Mouse (Mus musculus) T-helper 2 cell (primary cell): ENCODE data around the gene Cfap58.

Experiments
- in situ Hi-C: fragments of 300-600 bp; cut with MboI, MseI; formaldehyde crosslinking; loops from one replicate; pipeline ENCODE4 v1.15.1; 2025; ENCODE audit warnings: high pct_unique_total_duplicates

Cfap58 gene

DNA sequence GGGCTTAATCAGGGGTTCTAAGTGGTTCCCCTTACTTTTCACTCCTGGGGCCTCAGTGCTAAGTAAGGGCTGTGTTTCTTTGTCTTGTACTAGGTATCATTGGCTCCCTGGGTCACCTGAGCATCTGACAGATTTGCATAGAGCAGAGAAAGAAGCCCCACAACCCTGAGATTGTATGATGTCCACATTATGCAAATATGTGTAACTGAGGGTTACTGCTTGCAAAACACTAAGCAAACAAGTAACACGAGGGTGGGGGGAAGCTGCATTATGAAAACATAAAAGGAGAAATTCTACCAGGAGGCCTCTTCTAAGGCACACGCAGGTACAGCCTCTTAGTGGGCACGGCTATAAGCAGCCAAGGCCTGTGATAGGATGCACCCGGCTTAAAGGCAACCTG is 22.2 kb upstream of the Cfap58 start:
- in situ Hi-C loops, result loop anchor here (10.0 kb wide), 1 partner anchor 410 kb away; no protein-coding TSS in a partner anchor

DNA sequence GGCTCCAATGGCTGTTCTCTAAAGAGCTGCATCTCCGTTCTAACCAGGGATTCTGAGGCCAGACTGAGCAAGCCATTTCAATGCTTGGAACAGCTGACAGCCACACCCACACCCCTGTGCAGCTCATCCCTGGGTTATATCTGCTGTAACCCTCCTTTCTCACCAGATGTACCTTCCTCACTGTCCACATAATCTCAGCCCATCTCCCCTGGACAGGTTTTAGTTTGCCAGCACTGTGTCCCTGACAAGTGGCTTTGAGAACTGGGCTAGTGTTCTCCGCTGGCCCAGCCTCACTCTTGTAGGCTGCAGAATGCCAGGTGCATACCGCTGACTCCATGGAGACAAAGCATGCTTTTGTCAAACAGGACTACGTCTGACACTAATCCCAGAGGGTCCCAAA is 20.1 kb upstream of the Cfap58 start:
- in situ Hi-C loops, result loop anchor here (10.0 kb wide), 1 partner anchor 413 kb away; no protein-coding TSS in a partner anchor

DNA sequence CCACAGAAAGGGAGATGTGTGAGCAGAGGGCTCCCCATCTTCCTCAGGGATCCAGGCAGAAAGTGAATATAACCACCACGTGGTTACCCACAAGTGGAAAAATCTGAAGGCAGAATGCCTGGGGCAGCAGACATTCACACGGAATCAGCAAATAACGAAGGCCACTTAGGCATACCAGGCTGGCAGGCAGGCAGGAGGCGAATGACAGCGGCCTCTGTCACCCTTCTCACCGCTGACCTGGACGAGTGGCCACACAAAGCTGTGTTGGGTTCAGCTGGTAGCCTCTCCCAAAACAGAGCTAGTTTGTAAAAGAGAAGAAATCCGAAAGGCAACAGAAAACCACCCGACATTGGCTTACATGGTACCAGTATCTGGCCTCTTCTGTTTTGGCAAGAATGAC is 19.5 kb upstream of the Cfap58 start:
- in situ Hi-C loops, result loop anchor here (10.0 kb wide), 1 partner anchor 413 kb away; no protein-coding TSS in a partner anchor

DNA sequence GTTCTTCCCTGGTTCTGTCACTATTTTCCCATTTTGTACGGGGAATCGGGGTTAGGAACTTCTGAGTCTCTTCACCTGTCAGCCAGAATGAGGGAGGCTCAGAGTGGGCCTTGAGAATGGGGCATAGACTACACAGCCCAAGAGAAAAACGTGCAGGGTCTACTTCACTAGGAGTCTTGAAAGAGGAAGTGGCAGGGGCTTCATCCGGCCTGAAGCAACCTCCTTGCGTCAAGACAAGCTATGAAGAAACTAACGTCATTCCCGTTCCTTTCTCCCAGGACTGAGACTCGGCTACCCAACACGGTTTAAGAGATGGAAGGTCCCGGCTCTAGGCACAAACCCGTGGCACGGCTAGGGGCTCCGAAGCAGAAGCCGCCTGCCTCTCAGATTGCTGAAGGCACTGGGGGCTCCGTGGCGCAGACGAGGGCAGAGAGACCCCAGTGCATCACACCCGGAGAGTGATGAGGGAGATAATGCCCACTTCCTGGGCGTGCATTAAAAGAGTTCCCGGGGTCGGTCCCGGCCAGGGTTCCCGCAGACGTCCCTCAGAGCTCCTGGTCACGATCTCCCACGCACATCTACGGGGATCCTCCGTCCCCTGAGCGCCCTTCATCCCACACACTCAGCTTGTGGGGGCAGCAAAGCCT is 18.9 kb upstream of the Cfap58 start:
- in situ Hi-C loops, result loop anchor here (10.0 kb wide), 1 partner anchor 414 kb away; no protein-coding TSS in a partner anchor

DNA sequence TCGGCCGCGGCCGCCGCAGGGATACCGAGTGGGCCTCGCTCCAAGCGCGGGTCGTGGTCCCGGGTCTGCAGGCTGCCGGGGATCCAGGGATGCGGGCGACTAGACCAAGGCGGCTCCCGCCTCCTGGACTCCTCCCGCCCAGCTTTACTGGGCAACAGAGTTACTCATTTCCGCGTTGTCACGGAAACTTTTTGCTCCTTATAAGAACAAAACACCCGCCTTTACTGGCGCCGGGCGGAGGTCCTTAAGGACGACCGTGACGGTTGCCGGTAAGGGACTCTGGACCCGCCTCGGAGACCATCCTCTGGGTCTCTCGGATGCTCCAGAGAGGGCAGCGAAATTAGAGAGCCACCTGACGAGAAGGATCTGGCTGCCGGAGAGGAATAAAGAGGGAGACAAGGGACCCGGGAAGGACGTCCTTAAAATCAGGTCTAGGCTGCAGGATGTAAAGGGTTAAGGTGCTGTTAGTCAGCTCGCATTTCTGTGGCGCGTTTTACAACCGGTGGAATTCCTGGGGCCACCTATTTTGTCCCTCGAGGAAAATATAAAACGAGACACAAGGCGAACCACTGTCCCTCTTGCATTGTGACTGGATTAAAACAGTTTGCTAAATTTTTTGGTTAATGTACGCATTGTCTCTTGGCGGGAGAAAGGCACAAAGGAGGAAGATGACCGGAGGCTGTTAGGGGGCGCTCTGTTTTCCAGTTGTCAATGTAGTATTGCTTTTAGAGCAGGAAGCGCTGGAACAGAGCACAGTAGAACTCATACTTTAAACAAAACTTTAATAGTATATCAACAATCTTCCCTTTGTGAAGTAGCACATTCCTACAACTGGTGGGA is 18.1 kb upstream of the Cfap58 start, which contains the start of the genes Cfap43 and Itprip:
Cfap43 (minus strand) TSS at position 162 of the 840 bp plus-strand sequence.
Itprip (minus strand) TSS at position 174 of the 840 bp plus-strand sequence.
- in situ Hi-C loops, result loop anchor here (10.0 kb wide), 1 partner anchor 415 kb away; no protein-coding TSS in a partner anchor

DNA sequence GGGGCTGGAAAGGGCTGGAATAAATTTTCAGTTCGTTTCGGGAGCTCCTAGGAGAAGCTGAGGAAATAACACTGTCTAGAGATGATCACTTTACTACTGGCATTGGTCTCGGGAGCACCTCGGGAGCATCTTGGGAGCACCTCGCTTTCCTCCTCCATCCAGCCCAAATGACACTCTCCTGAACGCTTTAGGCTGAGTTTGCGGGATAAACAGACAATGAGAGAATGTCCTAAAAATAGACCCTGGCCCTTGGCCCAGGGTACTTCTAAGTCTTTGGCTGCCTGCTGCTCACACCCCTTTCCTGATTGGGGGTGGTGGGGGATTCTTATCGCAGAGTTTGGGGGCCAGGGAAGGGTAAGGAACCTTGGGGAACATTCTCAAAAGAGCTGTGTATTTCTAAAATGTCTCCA is 17.5 kb upstream of the Cfap58 start:
- in situ Hi-C loops, result loop anchor here (10.0 kb wide), 1 partner anchor 415 kb away; no protein-coding TSS in a partner anchor

DNA sequence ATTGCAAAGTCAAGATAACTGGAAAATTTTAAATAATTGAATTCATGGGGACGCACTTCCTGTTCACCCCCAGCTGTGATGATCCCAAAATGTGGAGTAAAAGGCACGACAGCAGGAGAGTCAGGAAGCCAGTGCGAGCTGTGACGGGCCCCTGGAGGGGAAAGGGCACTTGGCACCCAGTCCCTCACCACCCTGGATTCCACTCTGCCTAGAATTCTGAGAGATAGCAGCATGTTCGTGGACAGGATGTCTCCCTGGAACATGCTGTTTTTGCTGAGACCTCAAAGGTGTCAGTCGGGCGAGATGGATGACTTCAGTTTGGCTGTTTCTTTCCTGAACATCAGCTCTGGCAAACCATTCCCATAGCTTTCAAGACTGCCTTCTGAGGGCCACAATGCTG is 11.7 kb upstream of the Cfap58 start:
- in situ Hi-C loops, result loop anchor here (5.0 kb wide), 1 partner anchor 44 kb away; no protein-coding TSS in a partner anchor

DNA sequence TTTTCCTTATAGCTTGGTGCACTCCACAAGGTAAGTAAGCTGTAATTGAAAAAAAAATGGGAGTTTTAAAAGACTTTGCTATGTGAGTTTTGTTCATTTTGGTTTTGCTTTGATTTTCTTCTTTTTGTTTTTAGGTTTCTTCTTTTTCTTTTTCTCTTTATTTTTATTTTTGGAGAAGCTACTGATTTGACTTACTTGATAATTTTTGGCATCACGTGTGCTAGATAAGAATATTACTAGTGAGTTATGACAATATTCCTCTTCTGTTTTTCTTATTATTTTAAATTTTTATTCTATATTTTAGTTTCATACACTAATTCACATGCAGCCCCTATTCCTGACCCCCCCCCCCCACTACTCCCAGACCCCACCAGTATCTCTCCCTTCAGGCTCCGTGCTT is 10.4 kb upstream of the Cfap58 start:
- in situ Hi-C loops, result loop anchor here (5.0 kb wide), 1 partner anchor 45 kb away; no protein-coding TSS in a partner anchor

DNA sequence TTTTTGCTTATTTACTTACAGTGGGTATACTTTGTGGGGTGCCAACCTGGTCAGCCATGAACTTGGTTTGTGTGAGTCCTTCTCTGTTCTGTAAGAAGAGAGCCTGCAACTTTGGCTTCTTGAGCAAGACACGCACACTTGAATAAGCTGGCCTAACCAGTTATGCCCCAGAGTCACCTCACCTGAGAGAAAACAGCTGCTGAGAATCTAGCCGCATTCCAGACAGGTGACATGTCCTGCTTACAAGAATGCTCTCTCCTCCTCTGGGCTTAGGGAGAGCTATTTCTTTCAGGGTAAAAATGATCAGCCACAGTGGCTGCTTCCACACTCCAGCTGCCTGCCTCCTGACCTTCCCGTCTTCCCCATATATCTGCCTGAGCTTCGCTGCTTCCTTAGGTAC is 8.4 kb upstream of the Cfap58 start:
- in situ Hi-C loops, result loop anchor here (5.0 kb wide), 1 partner anchor 47 kb away; no protein-coding TSS in a partner anchor

DNA sequence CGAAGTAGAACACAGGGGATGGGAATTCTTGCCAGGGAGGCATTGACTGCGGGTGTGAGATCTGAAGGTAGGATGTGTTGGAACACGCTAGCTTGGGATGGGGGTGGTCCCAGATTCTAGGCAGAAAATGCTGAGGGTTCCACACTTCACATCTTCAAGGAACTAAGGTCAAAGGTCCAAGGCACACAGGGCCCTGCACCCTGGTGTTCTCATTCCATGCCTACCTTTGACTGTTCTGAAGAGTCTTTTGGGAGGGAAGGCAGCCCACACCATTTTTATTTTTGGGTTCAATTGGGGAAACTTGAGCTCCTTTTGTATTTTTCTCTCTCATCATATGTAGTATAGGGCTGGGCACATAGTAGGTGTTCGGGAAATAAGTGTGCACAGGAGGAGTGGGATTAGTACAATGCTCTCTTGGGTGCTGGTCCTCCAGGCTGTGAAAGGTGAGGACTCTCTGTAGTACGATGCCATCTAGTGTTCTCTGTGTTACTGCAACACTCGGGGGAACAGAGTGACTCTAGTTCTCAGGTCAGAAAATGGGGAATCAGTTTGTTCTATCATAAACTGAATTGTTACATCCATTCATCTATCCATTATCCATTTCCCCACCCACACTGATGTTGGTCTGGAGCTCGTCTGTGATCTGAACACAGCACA is 5.4 kb upstream of the Cfap58 start:
- in situ Hi-C loops, result no loop called here

DNA sequence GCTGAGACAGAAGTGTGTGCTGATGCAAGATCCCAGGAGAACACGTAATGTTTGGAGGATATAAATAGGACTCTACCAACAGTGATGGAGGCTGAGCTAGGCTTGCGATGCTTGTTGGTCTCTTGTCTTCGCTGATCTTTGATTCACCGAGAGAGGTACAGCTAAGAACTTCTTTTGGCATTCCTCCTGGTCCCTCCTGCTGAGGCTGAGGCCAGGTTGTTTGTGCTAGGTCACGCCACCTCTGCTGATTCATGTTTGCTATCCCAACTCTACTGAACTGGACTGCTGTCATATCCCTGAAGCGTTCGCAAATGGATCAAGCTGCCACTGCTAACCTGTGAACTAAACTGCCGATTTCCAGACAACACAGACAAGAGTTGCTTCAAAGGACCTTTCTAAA is 3.3 kb upstream of the Cfap58 start:
- in situ Hi-C loops, result no loop called here

DNA sequence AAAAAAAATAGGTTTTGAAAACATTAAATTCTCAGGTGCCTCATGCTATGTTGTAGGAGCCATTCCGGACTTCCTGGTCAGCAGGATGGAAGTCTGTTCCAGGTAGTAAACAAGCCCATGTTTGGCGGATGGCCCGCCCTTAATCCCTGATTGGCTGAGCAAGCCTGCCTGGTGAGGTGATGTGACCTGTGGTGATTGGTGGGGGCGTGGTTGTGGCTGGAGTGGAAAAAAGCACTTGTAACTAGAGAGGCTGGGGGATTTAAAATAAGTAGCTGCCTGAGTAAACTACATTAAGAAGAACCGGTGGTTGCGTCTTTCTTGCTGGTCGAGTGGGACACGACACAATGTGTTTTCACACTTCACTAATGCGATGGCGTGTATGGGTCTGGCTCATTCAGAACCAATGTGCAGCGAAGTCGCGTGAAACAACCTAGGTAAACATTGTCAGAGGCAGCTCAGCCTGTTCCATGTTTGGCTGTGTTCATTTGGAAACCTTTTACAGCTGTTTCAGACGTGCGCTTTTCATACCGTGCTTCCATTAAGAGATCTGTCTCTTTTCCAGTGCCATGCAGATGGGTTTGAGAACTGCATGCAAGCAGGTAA is 2.7 kb upstream of the Cfap58 start:
- in situ Hi-C loops, result no loop called here

DNA sequence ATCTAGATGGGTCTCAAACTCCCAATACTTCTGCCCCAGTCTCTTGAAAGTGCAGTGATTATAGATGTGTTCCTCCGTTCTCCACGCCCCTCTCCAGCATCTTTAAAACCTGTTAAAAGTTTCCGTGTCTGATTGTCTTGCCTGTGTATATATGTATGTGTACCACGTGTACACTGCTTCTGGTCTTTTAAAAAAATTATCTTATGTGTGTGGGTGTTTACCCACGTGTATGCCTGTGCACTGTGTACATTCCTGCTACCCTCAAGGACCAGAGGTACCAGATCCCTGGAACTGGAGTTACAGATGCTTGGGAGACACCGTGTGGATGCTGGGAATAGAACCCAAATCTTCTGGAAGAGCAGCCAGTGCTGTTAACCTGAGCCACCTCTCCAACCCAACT is 1.9 kb upstream of the Cfap58 start:
- in situ Hi-C loops, result no loop called here

DNA sequence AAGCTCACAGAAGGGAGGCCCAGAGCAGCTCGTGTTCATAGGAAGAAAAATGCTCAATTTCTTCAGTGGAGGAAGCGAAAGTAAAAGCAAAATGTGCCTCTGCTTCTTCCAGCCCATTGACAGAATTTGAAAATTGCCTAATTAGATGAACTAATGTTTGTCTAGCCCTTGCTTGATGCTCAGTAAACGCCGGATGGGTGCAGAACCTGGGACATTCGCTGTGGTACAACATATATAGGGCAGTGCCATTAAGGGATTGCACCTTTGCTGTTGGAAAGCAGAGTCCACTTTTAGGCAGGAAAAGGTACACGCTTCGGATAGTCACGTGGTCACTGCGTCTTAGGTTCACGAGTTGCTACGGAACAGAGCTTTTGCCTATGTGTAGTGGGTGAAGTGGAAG is 985 bp upstream of the Cfap58 start:
- in situ Hi-C loops, result no loop called here

DNA sequence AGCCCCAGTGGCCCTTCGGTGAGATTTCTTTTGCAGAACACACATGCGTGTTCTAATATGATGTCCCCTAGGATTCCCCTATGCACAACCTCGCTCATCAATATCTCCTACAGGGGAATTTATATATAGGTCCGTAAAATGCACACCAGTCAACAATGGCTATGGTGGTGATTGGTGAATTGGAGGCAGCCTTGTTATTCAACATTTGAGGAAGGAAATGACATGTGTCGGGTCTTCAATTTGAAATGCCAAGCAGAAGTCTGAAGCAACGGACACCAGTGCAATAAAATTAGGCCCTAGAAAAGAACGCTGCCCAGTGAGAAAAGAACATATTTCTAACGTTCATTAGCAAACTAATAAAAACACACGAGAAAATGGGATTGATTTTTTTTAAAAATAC is 537 bp upstream of the Cfap58 start:
- in situ Hi-C loops, result no loop called here

DNA sequence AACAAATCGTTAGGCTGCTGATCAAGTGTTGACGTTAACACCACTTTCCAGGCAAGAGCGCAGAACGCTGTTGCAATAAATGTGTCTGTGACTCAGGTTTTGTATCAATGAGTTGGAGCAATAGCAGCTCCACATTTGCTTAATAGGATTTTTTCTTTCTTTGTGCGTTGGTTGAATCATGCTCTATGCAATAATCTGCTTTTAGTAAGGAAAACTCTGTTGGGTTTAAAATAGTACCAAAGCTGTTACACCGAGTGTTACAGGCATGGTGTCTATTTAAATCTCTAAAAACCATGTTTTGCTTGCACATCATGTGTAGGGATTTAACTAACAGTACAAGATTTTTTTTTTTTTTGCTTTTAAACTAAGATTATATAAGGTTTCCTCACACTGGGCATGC is 1.9 kb downstream of the Cfap58 start:
- in situ Hi-C loops, result no loop called here

DNA sequence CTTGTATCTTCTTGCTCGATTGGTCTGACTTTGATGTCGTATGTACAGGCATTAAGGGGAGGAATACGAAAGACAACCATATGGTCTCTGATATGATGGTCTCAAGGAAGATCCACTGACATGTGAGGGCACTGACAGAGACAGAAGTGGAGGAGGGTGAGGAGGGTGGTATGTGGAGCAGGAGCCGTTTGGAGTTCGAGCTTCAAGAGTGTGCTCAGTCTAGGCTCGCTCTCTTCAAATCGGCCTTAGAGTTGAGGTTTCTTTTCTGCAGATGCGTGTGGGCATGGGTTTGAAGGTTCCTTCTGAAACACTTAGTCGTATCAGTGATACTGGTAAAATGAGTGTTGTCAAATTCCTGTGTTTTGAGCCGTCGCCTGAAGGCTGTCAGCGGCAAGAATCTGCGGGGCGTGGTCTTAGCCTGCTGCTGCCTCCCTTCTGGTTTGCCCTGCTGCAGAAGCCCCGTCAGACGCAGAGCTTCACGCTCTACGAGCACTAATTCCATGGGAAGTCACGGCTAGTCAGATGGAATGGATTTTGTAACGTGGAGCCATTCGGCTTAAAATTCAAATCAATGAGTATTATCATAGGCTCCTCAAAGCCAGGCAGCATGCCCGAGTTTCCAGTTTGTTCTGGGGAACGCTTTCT is 9.5 kb downstream of the Cfap58 start:
- in situ Hi-C loops, result no loop called here

DNA sequence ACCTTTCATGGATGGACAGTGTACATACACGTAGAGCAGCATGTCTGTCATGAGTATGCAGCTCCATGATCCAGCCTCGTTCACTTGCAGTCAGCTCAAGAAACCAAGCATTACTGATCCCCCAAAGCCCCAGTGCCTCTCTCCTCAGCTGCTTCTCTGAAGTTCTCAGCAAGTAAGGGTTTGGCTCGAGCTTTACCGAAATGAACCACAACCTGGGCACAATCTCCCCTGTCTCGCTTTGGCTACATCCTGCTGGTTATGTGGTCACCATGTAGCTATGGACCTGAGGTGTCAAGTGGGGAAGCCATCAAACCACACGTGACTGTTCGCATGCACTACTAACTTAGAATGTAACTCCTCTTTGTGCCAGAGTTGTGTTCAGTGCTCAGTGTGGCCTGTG is 13.5 kb downstream of the Cfap58 start:
- in situ Hi-C loops, result no loop called here

DNA sequence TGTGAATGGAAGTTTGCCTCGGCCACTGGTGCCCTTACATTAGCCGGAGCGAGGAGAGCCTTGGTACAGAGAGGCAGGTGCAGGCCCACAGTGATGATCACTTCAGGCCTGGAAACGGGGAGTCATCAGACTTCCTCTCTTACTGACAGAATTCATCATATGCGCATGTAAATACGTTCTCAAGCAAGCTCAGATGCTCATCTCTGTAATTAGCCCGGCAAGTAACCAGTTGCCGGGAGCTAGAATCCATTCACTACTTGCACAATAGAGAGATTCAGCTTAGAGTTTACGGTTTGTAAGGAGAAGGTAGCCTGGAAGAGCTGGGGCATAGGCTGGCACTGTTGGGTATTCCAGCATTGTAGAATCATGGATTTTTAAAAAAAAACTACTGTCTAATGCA is 15.7 kb downstream of the Cfap58 start:
- in situ Hi-C loops, result no loop called here

DNA sequence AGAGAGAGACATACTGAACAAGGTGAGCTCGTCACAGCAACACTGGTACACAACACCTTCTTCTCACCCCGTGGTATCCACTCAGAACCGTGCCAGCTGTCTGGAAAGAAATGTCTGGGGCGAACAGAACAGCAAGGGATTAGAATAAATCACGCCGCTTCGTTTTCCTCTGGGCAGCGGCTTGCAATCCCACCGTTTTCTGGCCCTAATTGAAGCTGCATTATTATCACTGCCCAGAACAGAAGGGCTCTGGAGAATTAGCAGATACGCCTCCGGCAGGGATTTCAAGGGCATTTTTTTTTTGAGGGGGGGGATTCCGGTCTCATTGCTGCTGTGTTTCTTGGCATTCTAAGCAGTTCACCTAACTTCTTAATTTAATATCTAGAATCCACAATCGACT is 20.7 kb downstream of the Cfap58 start:
- in situ Hi-C loops, result no loop called here
